Mouse (Mus musculus): Measurements from ENCODE around the gene Upk3b. TPM values are rescaled to one million over a fixed set of nuclear protein-coding genes. Genes with fewer than 3 reads are reported as not detected.
A peak's percentile ranks its signal among the peaks of the same experiment; 100 is the strongest.

Upk3b gene
- total and polyA plus RNA-seq, 2 experiments from 2014 or later, result 21.1 to 40.6 TPM

GRCm38 (mm10) chr5:135996162-135996561 lies 42.1 kb upstream of the Upk3b start:
- WGBS, result 76% methylated on average over 8 of the region's 8 CpGs
- Histone ChIP-seq H3K9ac (replicated peaks; ENCODE audit: low read depth, low read length) (no peak overlapping the region), H3K4me2 (ENCODE audit: low read depth, low read length) (no peak overlapping the region), H3K27ac (ENCODE audit: low read depth) (no peak overlapping the region), H3K36me3 (replicated peaks; ENCODE audit: control insufficient read depth, insufficient read depth, low read length) (peaks cover 23% of the 10 kb centered on the region), H3K9me3 (replicated peaks; ENCODE audit: control insufficient read depth, low read length) (no peaks in the 10 kb centered on the region), H3K27me3 (ENCODE audit: control insufficient read depth, insufficient read depth, low read length) (no peaks in the 10 kb centered on the region), H3K4me1 (ENCODE audit: control insufficient read depth, insufficient read depth) (peaks cover 5% of the 10 kb centered on the region; the same call in 1 of the 2 replicates), H3K4me3 (ENCODE audit: low read depth, low read length) (no peak overlapping the region)
- ATAC-seq (ENCODE audit: insufficient read depth, low read depth) (no peak), DNase-seq (ENCODE audit: low spot score) (no peak)
- TF ChIP-seq EP300 (IDR thresholded peaks at IDR 0.05; ENCODE audit: low read depth) (no peak), CTCF (IDR thresholded peaks at IDR 0.05; ENCODE audit: low read depth) (no peak)

- DNase-seq (ENCODE audit: low spot score) (no peak), ATAC-seq (ENCODE audit: insufficient read depth, low read depth) (no peak)
- no peak overlapping the region for H3K4me3 ChIP-seq (ENCODE audit: low read depth, low read length)
- no peak overlapping the region for H3K9ac ChIP-seq (replicated peaks; ENCODE audit: low read depth, low read length)
- no peak overlapping the region for H3K4me2 ChIP-seq (ENCODE audit: low read depth, low read length)
- WGBS, result 87% methylated on average over 6 of the region's 6 CpGs
- peaks cover 23% of the 10 kb centered on the region for H3K36me3 ChIP-seq (replicated peaks; ENCODE audit: control insufficient read depth, insufficient read depth, low read length)
- TF ChIP-seq EP300 (IDR thresholded peaks at IDR 0.05; ENCODE audit: low read depth) (no peak), CTCF (IDR thresholded peaks at IDR 0.05; ENCODE audit: low read depth) (no peak)
- no peaks in the 10 kb centered on the region for H3K4me1 ChIP-seq (ENCODE audit: control insufficient read depth, insufficient read depth)
- H3K9me3 ChIP-seq (replicated peaks; ENCODE audit: control insufficient read depth, low read length), result no peaks in the 10 kb centered on the region
- H3K27me3 ChIP-seq (ENCODE audit: control insufficient read depth, insufficient read depth, low read length), result no peaks in the 10 kb centered on the region
- no peak overlapping the region for H3K27ac ChIP-seq (ENCODE audit: low read depth)
These were observed 37.1 kb upstream of the Upk3b start for GRCm38 (mm10) chr5:136001222-136001621.

DNA sequence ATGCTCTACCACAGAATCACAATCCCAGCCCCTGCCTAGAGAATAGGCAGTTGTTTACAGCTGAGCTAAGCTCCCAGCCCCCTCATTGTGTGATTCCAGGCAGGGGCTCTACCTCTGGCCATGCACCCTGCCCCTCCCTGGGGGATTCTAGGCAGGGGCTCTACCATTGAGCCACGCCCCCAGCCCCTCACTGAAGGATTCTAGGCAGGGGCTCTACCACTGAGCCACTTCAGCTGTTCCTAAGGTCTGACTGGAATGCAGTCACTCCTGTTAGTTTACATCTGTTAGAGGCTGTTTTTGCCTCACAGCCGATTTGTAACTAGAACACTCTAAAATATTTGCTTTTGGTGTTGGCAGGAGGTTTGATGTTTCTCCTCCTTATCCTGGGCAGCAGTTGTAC lies 36.0 kb upstream of the Upk3b start:
- Histone ChIP-seq H3K27me3 (ENCODE audit: control insufficient read depth, insufficient read depth, low read length) (no peaks in the 10 kb centered on the region), H3K9me3 (replicated peaks; ENCODE audit: control insufficient read depth, low read length) (no peaks in the 10 kb centered on the region), H3K4me3 (ENCODE audit: low read depth, low read length) (no peak overlapping the region), H3K4me1 (ENCODE audit: control insufficient read depth, insufficient read depth) (no peaks in the 10 kb centered on the region), H3K27ac (ENCODE audit: low read depth) (peak overlapping the region; percentile 62; the same call in 1 of the 2 replicates), H3K36me3 (replicated peaks; ENCODE audit: control insufficient read depth, insufficient read depth, low read length) (peaks cover 19% of the 10 kb centered on the region), H3K9ac (replicated peaks; ENCODE audit: low read depth, low read length) (no peak overlapping the region), H3K4me2 (ENCODE audit: low read depth, low read length) (no peak overlapping the region)
- WGBS, result 63% methylated on average over 2 of the region's 2 CpGs
- DNase-seq (ENCODE audit: low spot score) (no peak), ATAC-seq (ENCODE audit: insufficient read depth, low read depth) (no peak)
- TF ChIP-seq EP300 (IDR thresholded peaks at IDR 0.05; ENCODE audit: low read depth) (no peak), CTCF (IDR thresholded peaks at IDR 0.05; ENCODE audit: low read depth) (no peak)

GRCm38 (mm10) chr5:136002751-136003151 lies 35.5 kb upstream of the Upk3b start:
- H3K27ac ChIP-seq (ENCODE audit: low read depth), result peak overlapping the region; percentile 62
- no peak overlapping the region for H3K4me2 ChIP-seq (ENCODE audit: low read depth, low read length)
- H3K9ac ChIP-seq (replicated peaks; ENCODE audit: low read depth, low read length), result peak overlapping the region; percentile 27; the same call in 1 of the 2 replicates
- no peak overlapping the region for H3K4me3 ChIP-seq (ENCODE audit: low read depth, low read length)
- no peaks in the 10 kb centered on the region for H3K4me1 ChIP-seq (ENCODE audit: control insufficient read depth, insufficient read depth)
- TF ChIP-seq EP300 (IDR thresholded peaks at IDR 0.05; ENCODE audit: low read depth), result no peak
- no peak for TF ChIP-seq CTCF (IDR thresholded peaks at IDR 0.05; ENCODE audit: low read depth)
- DNase-seq (ENCODE audit: low spot score), result no peak
- 22% methylated on average over 3 of the region's 3 CpGs for WGBS
- H3K36me3 ChIP-seq (replicated peaks; ENCODE audit: control insufficient read depth, insufficient read depth, low read length), result peaks cover 15% of the 10 kb centered on the region; the same call in 1 of the 2 replicates
- no peak for ATAC-seq (ENCODE audit: insufficient read depth, low read depth)
- H3K9me3 ChIP-seq (replicated peaks; ENCODE audit: control insufficient read depth, low read length), result no peaks in the 10 kb centered on the region
- H3K27me3 ChIP-seq (ENCODE audit: control insufficient read depth, insufficient read depth, low read length), result no peaks in the 10 kb centered on the region

- ATAC-seq (ENCODE audit: insufficient read depth, low read depth) (no peak), DNase-seq (ENCODE audit: low spot score) (no peak)
- Histone ChIP-seq H3K36me3 (replicated peaks; ENCODE audit: control insufficient read depth, insufficient read depth, low read length) (no peaks in the 10 kb centered on the region), H3K4me3 (ENCODE audit: low read depth, low read length) (no peak overlapping the region), H3K27ac (ENCODE audit: low read depth) (no peak overlapping the region), H3K9me3 (replicated peaks; ENCODE audit: control insufficient read depth, low read length) (no peaks in the 10 kb centered on the region), H3K9ac (replicated peaks; ENCODE audit: low read depth, low read length) (no peak overlapping the region), H3K27me3 (ENCODE audit: control insufficient read depth, insufficient read depth, low read length) (no peaks in the 10 kb centered on the region), H3K4me2 (ENCODE audit: low read depth, low read length) (no peak overlapping the region), H3K4me1 (ENCODE audit: control insufficient read depth, insufficient read depth) (no peaks in the 10 kb centered on the region)
- TF ChIP-seq CTCF (IDR thresholded peaks at IDR 0.05; ENCODE audit: low read depth), result no peak
- no peak for TF ChIP-seq EP300 (IDR thresholded peaks at IDR 0.05; ENCODE audit: low read depth)
- 67% methylated on average over 4 of the region's 4 CpGs for WGBS
These were observed 33.8 kb upstream of the Upk3b start for GRCm38 (mm10) chr5:136004537-136004936.

- no peak for DNase-seq (ENCODE audit: low spot score)
- ATAC-seq (ENCODE audit: insufficient read depth, low read depth), result no peak
- Histone ChIP-seq H3K36me3 (replicated peaks; ENCODE audit: control insufficient read depth, insufficient read depth, low read length) (peaks cover 16% of the 10 kb centered on the region), H3K27me3 (ENCODE audit: control insufficient read depth, insufficient read depth, low read length) (no peaks in the 10 kb centered on the region), H3K9ac (replicated peaks; ENCODE audit: low read depth, low read length) (no peak overlapping the region), H3K4me1 (ENCODE audit: control insufficient read depth, insufficient read depth) (no peaks in the 10 kb centered on the region), H3K4me3 (ENCODE audit: low read depth, low read length) (no peak overlapping the region), H3K9me3 (replicated peaks; ENCODE audit: control insufficient read depth, low read length) (no peaks in the 10 kb centered on the region), H3K4me2 (ENCODE audit: low read depth, low read length) (no peak overlapping the region), H3K27ac (ENCODE audit: low read depth) (no peak overlapping the region)
- TF ChIP-seq CTCF (IDR thresholded peaks at IDR 0.05; ENCODE audit: low read depth), result no peak
- TF ChIP-seq EP300 (IDR thresholded peaks at IDR 0.05; ENCODE audit: low read depth), result no peak
- WGBS, result 64% methylated on average over 7 of the region's 7 CpGs
These were observed 30.6 kb upstream of the Upk3b start for GRCm38 (mm10) chr5:136007745-136008144.
